Mouse (Mus musculus): ENCODE measurements at regions not wholly inside any gene's neighbourhood (a gene's known extent, or its start where the extent isn't known, plus 50 kb on each side); places are given as distances from the start of the nearest gene placed in this dataset.

DNA sequence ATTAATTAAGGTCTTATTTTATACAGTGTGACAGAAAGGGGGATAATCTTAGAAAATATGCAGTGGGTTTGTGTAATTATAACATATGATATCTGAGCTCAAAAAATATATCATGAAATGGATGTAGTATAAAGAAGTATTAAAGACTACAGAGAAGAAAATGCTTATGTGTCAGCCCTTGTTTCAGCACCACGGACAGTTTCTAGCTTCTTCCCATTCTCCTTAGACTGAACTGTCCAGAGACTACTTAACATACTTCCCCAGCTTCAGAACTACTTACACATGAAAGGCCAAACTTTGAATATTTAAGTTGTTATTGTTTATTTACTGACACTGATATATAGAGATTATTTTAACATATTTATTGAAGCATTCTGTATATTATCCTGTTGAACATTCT, 578.4 kb downstream of the Nsun3 start:
- peak; percentile 61 for DNase-seq

- DNase-seq = no peak
Measured at GRCm38 (mm10) chr16:62182988-62183387, 603.6 kb downstream of the Nsun3 start.

Measured in embryo, embryonic 11 days (tissue).